23 mouse cellular contexts compared by ENCODE assay signal in genomic region chr9:27147946-27148345, GRCm38 (mm10). TPM values are rescaled to one million over a fixed set of nuclear protein-coding genes. Genes with fewer than 3 reads are reported as not detected.
A peak's percentile ranks its signal among the peaks of the same experiment; 100 is the strongest.
DNase-seq lines count a peak whose midpoint lies in the region; ATAC-seq lines count a peak whose summit lies in the region.
"Had no signal": no experiment of that assay in that cellular context is flagged by ENCODE, and none has a peak within 500 bp of the region (broad histone marks: within the 10 kb centered on the region; RNA-seq: fewer than 3 reads in every experiment).

No protein-coding gene starts in this region.

- peak overlapping the region; percentile 90; the same call in 1 of the 2 replicates for H3K27ac ChIP-seq in forebrain, embryonic 11.5 days (ENCODE audit: low read depth, low read length)
- no peak overlapping the region for H3K27ac ChIP-seq in forebrain, embryonic 16.5 days (ENCODE audit: low read length)
- no peak overlapping the region for H3K27ac ChIP-seq in kidney, embryonic 14.5 days (ENCODE audit: low read depth, low read length)
- H3K27ac ChIP-seq in midbrain, embryonic 12.5 days (replicated peaks): peak overlapping the region; percentile 79; the same call in 1 of the 2 replicates
- no peak overlapping the region for H3K27ac ChIP-seq in midbrain, embryonic 14.5 days (replicated peaks; ENCODE audit: low read depth, low read length)
- H3K27ac ChIP-seq: embryonic facial prominence, embryonic 13.5 days; liver, embryonic 15.5 days; lung, embryonic 15.5 days; stomach, embryonic 15.5 days had no signal

- H3K27me3 ChIP-seq in forebrain, embryonic 11.5 days (ENCODE audit: control insufficient read depth, insufficient read depth, low read length): no peaks in the 10 kb centered on the region
- no peaks in the 10 kb centered on the region for H3K27me3 ChIP-seq in forebrain, embryonic 16.5 days (replicated peaks; ENCODE audit: control insufficient read depth, insufficient read depth, low read length)
- H3K27me3 ChIP-seq in kidney, embryonic 14.5 days (ENCODE audit: control insufficient read depth, insufficient read depth, low read length): no peaks in the 10 kb centered on the region
- no peaks in the 10 kb centered on the region for H3K27me3 ChIP-seq in midbrain, embryonic 12.5 days
- no peaks in the 10 kb centered on the region for H3K27me3 ChIP-seq in midbrain, embryonic 14.5 days (ENCODE audit: control insufficient read depth, insufficient read depth, low read length)
- H3K27me3 ChIP-seq: embryonic facial prominence, embryonic 13.5 days; liver, embryonic 15.5 days; lung, embryonic 15.5 days; neural tube, embryonic 13.5 days; stomach, embryonic 15.5 days had no signal

- 63% methylated on average over 8 of the region's 8 CpGs for WGBS in forebrain, embryonic 11.5 days
- 43% methylated on average over 8 of the region's 8 CpGs for WGBS in forebrain, embryonic 16.5 days
- WGBS in kidney, embryonic 14.5 days: 85% methylated on average over 8 of the region's 8 CpGs
- 81% methylated on average over 8 of the region's 8 CpGs for WGBS in midbrain, embryonic 12.5 days
- WGBS in midbrain, embryonic 14.5 days: 76% methylated on average over 8 of the region's 8 CpGs

- H3K4me3 ChIP-seq in forebrain, embryonic 11.5 days (ENCODE audit: low read depth, low read length): no peak overlapping the region
- H3K4me3 ChIP-seq in forebrain, embryonic 16.5 days (replicated peaks; ENCODE audit: low read length): no peak overlapping the region
- H3K4me3 ChIP-seq in kidney, embryonic 14.5 days (ENCODE audit: low read length): no peak overlapping the region
- H3K4me3 ChIP-seq in midbrain, embryonic 12.5 days: no peak overlapping the region
- H3K4me3 ChIP-seq in midbrain, embryonic 14.5 days (replicated peaks; ENCODE audit: low read depth, low read length): no peak overlapping the region
- H3K4me3 ChIP-seq: embryonic facial prominence, embryonic 13.5 days; erythroblast, embryonic 14.5 days; limb, embryonic 10.5 days; liver, embryonic 15.5 days; lung, embryonic 15.5 days; megakaryocyte, embryonic 14.5 days; neural tube, embryonic 13.5 days; stomach, embryonic 15.5 days had no signal

- peaks cover 29% of the 10 kb centered on the region for H3K4me1 ChIP-seq in forebrain, embryonic 11.5 days (replicated peaks; ENCODE audit: control insufficient read depth, insufficient read depth, low read length)
- peaks cover 26% of the 10 kb centered on the region for H3K4me1 ChIP-seq in forebrain, embryonic 16.5 days (replicated peaks; ENCODE audit: control insufficient read depth, insufficient read depth, low read length)
- peaks cover 12% of the 10 kb centered on the region for H3K4me1 ChIP-seq in kidney, embryonic 14.5 days (ENCODE audit: control insufficient read depth, insufficient read depth, low read length)
- H3K4me1 ChIP-seq in midbrain, embryonic 12.5 days: peaks cover 52% of the 10 kb centered on the region
- peaks cover 42% of the 10 kb centered on the region for H3K4me1 ChIP-seq in midbrain, embryonic 14.5 days (ENCODE audit: control insufficient read depth, insufficient read depth, low read length)
- H3K4me1 ChIP-seq: liver, embryonic 15.5 days; megakaryocyte, embryonic 14.5 days had no signal

- no peak for DNase-seq in forebrain, embryonic 11.5 days (ENCODE audit: low spot score)
- DNase-seq in kidney, adult 9 months: peak; percentile 49
- no peak for DNase-seq in midbrain, embryonic 14.5 days
- no peak for DNase-seq in urinary bladder, adult 2 months (ENCODE audit: low spot score)
- DNase-seq: adrenal gland, postnatal 10 days; gastrocnemius, postnatal 14 days; heart, adult 11 months; liver; lung, postnatal 36 days; right cerebral cortex, adult 18-20 months; thymus, postnatal 25 days had no signal

- no peak overlapping the region for H3K9ac ChIP-seq in forebrain, embryonic 11.5 days (ENCODE audit: low read length)
- no peak overlapping the region for H3K9ac ChIP-seq in forebrain, embryonic 16.5 days (replicated peaks; ENCODE audit: low read depth, low read length)
- H3K9ac ChIP-seq in kidney, embryonic 14.5 days (ENCODE audit: low read depth, low read length): no peak overlapping the region
- H3K9ac ChIP-seq in midbrain, embryonic 12.5 days (replicated peaks): no peak overlapping the region
- H3K9ac ChIP-seq in midbrain, embryonic 14.5 days (replicated peaks; ENCODE audit: low read length): no peak overlapping the region
- H3K9ac ChIP-seq: embryonic facial prominence, embryonic 13.5 days; liver, embryonic 15.5 days; lung, embryonic 15.5 days; stomach, embryonic 15.5 days had no signal

- H3K9me3 ChIP-seq in forebrain, embryonic 11.5 days (ENCODE audit: control insufficient read depth, low read length): no peaks in the 10 kb centered on the region
- H3K9me3 ChIP-seq in forebrain, embryonic 16.5 days (ENCODE audit: control insufficient read depth, low read length): peaks cover 2% of the 10 kb centered on the region; the same call in 1 of the 2 replicates
- H3K9me3 ChIP-seq in kidney, embryonic 14.5 days (ENCODE audit: control insufficient read depth, low read length): no peaks in the 10 kb centered on the region
- H3K9me3 ChIP-seq in midbrain, embryonic 12.5 days: no peaks in the 10 kb centered on the region
- H3K9me3 ChIP-seq in midbrain, embryonic 14.5 days (ENCODE audit: control insufficient read depth, low read length): no peaks in the 10 kb centered on the region
- H3K9me3 ChIP-seq: embryonic facial prominence, embryonic 13.5 days; limb, embryonic 10.5 days; liver, embryonic 15.5 days; lung, embryonic 15.5 days; megakaryocyte, embryonic 14.5 days; neural tube, embryonic 13.5 days; stomach, embryonic 15.5 days had no signal

- ATAC-seq in forebrain, embryonic 11.5 days (replicated peaks; ENCODE audit: low FRiP score): no peak
- no peak for ATAC-seq in forebrain, embryonic 16.5 days
- no peak for ATAC-seq in kidney, embryonic 14.5 days (ENCODE audit: low FRiP score, low TSS enrichment)
- ATAC-seq in midbrain, embryonic 12.5 days (ENCODE audit: low FRiP score, low read depth): no peak
- no peak for ATAC-seq in midbrain, embryonic 14.5 days (ENCODE audit: low FRiP score, low TSS enrichment)
- ATAC-seq: inflammation-experienced regulatory T-cells, adult 6 months had no signal

- peak overlapping the region; percentile 43; the same call in 1 of the 2 replicates for H3K4me2 ChIP-seq in forebrain, embryonic 11.5 days (ENCODE audit: low read depth, low read length, severe bottlenecking)
- no peak overlapping the region for H3K4me2 ChIP-seq in forebrain, embryonic 16.5 days (ENCODE audit: low read length)
- no peak overlapping the region for H3K4me2 ChIP-seq in kidney, embryonic 14.5 days (replicated peaks; ENCODE audit: low read depth, low read length)
- no peak overlapping the region for H3K4me2 ChIP-seq in midbrain, embryonic 12.5 days (replicated peaks)
- no peak overlapping the region for H3K4me2 ChIP-seq in midbrain, embryonic 14.5 days (ENCODE audit: low read length)
- H3K4me2 ChIP-seq: embryonic facial prominence, embryonic 13.5 days; liver, embryonic 15.5 days; lung, embryonic 15.5 days; stomach, embryonic 15.5 days had no signal

- H3K36me3 ChIP-seq in forebrain, embryonic 11.5 days (ENCODE audit: control insufficient read depth, insufficient read depth, low read length): no peaks in the 10 kb centered on the region; the same call in 1 of the 2 replicates
- H3K36me3 ChIP-seq in forebrain, embryonic 16.5 days (ENCODE audit: control insufficient read depth, insufficient read depth): no peaks in the 10 kb centered on the region
- no peaks in the 10 kb centered on the region; the same call in 1 of the 2 replicates for H3K36me3 ChIP-seq in kidney, embryonic 14.5 days (ENCODE audit: control insufficient read depth, insufficient read depth, low read length)
- H3K36me3 ChIP-seq in midbrain, embryonic 12.5 days: peaks cover 18% of the 10 kb centered on the region; the same call in 1 of the 2 replicates
- 0 out of 2 replicates have a peak, but pooled peaks cover 4% of the 10 kb centered on the region for H3K36me3 ChIP-seq in midbrain, embryonic 14.5 days (ENCODE audit: control insufficient read depth, insufficient read depth, low read length)
- H3K36me3 ChIP-seq: embryonic facial prominence, embryonic 13.5 days; liver, embryonic 15.5 days; lung, embryonic 15.5 days; stomach, embryonic 15.5 days had no signal

RNA-seq across cellular contexts. Expression of gene Jam3, which starts 7.3 kb away (rescaled TPM):
- polyA plus RNA-seq in forebrain, embryonic 11.5 days (2014; fragmentation: Nextera tagmentation; extraction: Ambion mirVana): 168 and 176 TPM in 2 replicates
- polyA plus RNA-seq in forebrain, embryonic 16.5 days (2015; fragmentation: Nextera tagmentation; extraction: Ambion mirVana): 60.2 and 62.2 TPM in 2 replicates
- polyA plus RNA-seq in kidney, embryonic 14.5 days (2014; fragmentation: Nextera tagmentation; extraction: Ambion mirVana): 75.1 and 78.3 TPM in 2 replicates
- 137 and 144 TPM in 2 replicates for polyA plus RNA-seq in midbrain, embryonic 12.5 days (2016; fragmentation: Nextera tagmentation; extraction: Ambion mirVana)
- polyA plus RNA-seq in midbrain, embryonic 14.5 days (2014; fragmentation: Nextera tagmentation; extraction: Ambion mirVana): 46.9 and 62.4 TPM in 2 replicates
- 60.4 and 62.0 TPM in 2 replicates for polyA plus RNA-seq in urinary bladder, adult 2 months (2012; rRNA removed)

Comparison
In these comparisons a context has a peak if more than half of its experiments do, and no peak if none do; other contexts are left out.
1. H3K27ac ChIP-seq: peak in forebrain, embryonic 11.5 days (single experiment) and midbrain, embryonic 12.5 days (single experiment); none in forebrain, embryonic 16.5 days (single experiment), kidney, embryonic 14.5 days (single experiment) and midbrain, embryonic 14.5 days (single experiment).